Mouse (Mus musculus): ENCODE data around the gene 4921536K21Rik. TPM values are rescaled to one million over a fixed set of nuclear protein-coding genes. Genes with fewer than 3 reads are reported as not detected.

The 4921536K21Rik gene
- polyA plus RNA-seq, 1 experiment, result 0.89 TPM

DNA sequence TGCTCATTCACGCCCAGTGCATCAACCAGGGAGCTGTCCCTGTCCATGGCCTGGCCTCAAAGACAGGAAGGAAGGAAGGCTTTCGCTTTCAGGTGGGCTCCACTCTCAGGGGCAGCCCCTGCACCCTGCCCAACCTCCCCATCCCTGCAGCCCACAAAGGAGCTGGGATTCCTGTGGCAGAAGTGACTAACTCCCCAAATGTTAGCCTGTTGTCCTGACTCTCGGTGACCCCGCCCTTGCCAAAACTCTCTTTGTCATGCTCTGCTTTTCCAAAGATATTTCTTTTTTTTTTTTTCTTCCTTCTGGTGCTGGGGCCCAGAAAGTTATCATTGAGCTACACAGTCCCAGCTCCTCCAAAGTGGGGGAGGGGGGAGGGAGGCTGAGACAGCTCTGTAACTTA lies 14.3 kb upstream of the 4921536K21Rik start:
- peaks cover 88% of the 10 kb centered on the region for H3K79me2 ChIP-seq (ENCODE audit: control insufficient read depth, insufficient read depth)
- peaks cover 49% of the 10 kb centered on the region for H3K36me3 ChIP-seq (ENCODE audit: control insufficient read depth, insufficient read depth)
- peak overlapping the region; percentile 58 for H3ac ChIP-seq (ENCODE audit: control insufficient read depth, insufficient read length, low read depth)
- H3K79me3 ChIP-seq (ENCODE audit: low read depth), result peaks cover 76% of the 10 kb centered on the region
- peak overlapping the region; percentile 7 for H3K4me3 ChIP-seq (ENCODE audit: insufficient read depth, poor library complexity, severe bottlenecking)
- TF ChIP-seq MAX (IDR thresholded peaks at IDR 0.05) (no peak), CEBPB (IDR thresholded peaks at IDR 0.05; ENCODE audit: low read depth) (no peak), CTCF (IDR thresholded peaks at IDR 0.05; ENCODE audit: control insufficient read depth, insufficient read depth, insufficient read length) (no peak), MYOG (IDR thresholded peaks at IDR 0.05; ENCODE audit: control insufficient read depth, extremely low read depth, insufficient read length) (no peak), MYOD1 (IDR thresholded peaks at IDR 0.05; ENCODE audit: control insufficient read depth, insufficient read length, low read depth) (no peak), USF1 (IDR thresholded peaks at IDR 0.05; ENCODE audit: low read depth) (no peak), FOSL1 (IDR thresholded peaks at IDR 0.05; ENCODE audit: insufficient read depth, low read length, poor library complexity, severe bottlenecking) (no peak)
- H3K27me3 ChIP-seq (ENCODE audit: control insufficient read depth, insufficient read depth, insufficient read length), result no peaks in the 10 kb centered on the region

DNA sequence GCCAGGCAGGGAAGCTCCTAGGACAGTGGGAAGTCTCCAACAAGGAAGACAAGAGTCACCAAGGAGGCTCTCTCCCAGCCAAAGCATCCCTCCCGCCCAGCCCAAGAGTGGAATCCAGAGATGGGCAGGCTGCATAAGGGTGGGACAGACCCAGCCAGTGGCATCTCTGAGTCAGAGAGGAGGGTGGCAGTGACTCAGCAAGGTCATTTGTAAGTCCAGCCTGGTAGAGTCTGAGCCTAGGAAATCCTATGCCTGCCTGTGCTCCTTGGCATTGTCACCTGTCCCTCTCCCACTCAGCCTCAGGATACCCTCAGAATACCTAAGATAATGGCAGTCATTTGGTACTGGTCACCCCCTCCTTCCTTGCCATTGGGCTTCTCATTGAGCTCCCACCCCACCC lies 10.5 kb upstream of the 4921536K21Rik start:
- no peak overlapping the region for H3K4me3 ChIP-seq (ENCODE audit: insufficient read depth, poor library complexity, severe bottlenecking)
- H3ac ChIP-seq (ENCODE audit: control insufficient read depth, insufficient read length, low read depth), result no peak overlapping the region
- H3K79me3 ChIP-seq (ENCODE audit: low read depth), result peaks cover 57% of the 10 kb centered on the region
- H3K27me3 ChIP-seq (ENCODE audit: control insufficient read depth, insufficient read depth, insufficient read length), result no peaks in the 10 kb centered on the region
- TF ChIP-seq MAX (IDR thresholded peaks at IDR 0.05) (peak; percentile 36), USF1 (IDR thresholded peaks at IDR 0.05; ENCODE audit: low read depth) (no peak), FOSL1 (IDR thresholded peaks at IDR 0.05; ENCODE audit: insufficient read depth, low read length, poor library complexity, severe bottlenecking) (peak; percentile 34), MYOD1 (IDR thresholded peaks at IDR 0.05; ENCODE audit: control insufficient read depth, insufficient read length, low read depth) (peak; percentile 38), MYOG (IDR thresholded peaks at IDR 0.05; ENCODE audit: control insufficient read depth, extremely low read depth, insufficient read length) (no peak)
- H3K79me2 ChIP-seq (ENCODE audit: control insufficient read depth, insufficient read depth), result peaks cover 87% of the 10 kb centered on the region
- H3K36me3 ChIP-seq (ENCODE audit: control insufficient read depth, insufficient read depth), result peaks cover 66% of the 10 kb centered on the region

DNA sequence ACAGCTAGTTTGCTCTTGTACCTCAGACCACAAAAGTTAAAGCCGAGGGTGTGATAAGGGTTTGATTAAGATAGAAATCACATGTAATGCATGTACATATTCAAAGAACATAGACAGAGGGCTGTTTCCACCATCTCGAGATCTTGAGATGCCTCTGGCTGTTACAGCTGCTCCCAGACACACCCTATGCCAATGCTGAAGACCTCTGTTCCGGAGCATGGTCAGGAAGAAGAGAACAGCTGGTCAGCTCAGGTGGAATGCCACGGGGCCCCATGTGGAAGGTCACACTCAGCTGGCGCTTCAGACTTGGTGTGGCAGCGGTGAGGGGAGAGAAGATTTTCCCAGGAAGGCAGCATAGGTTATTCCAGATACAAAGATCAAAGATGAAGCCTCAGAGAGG lies 9.8 kb upstream of the 4921536K21Rik start:
- peaks cover 86% of the 10 kb centered on the region for H3K79me2 ChIP-seq (ENCODE audit: control insufficient read depth, insufficient read depth)
- TF ChIP-seq FOSL1 (IDR thresholded peaks at IDR 0.05; ENCODE audit: insufficient read depth, low read length, poor library complexity, severe bottlenecking) (no peak), USF1 (IDR thresholded peaks at IDR 0.05; ENCODE audit: low read depth) (no peak), CTCF (IDR thresholded peaks at IDR 0.05; ENCODE audit: control insufficient read depth, insufficient read depth, insufficient read length) (no peak), MAX (IDR thresholded peaks at IDR 0.05) (no peak), MYOG (IDR thresholded peaks at IDR 0.05; ENCODE audit: control insufficient read depth, extremely low read depth, insufficient read length) (no peak), MYOD1 (IDR thresholded peaks at IDR 0.05; ENCODE audit: control insufficient read depth, insufficient read length, low read depth) (no peak), CEBPB (IDR thresholded peaks at IDR 0.05; ENCODE audit: low read depth) (no peak)
- no peak overlapping the region for H3K4me3 ChIP-seq (ENCODE audit: insufficient read depth, poor library complexity, severe bottlenecking)
- H3K36me3 ChIP-seq (ENCODE audit: control insufficient read depth, insufficient read depth), result peaks cover 70% of the 10 kb centered on the region
- H3ac ChIP-seq (ENCODE audit: control insufficient read depth, insufficient read length, low read depth), result no peak overlapping the region
- H3K79me3 ChIP-seq (ENCODE audit: low read depth), result peaks cover 49% of the 10 kb centered on the region
- H3K27me3 ChIP-seq (ENCODE audit: control insufficient read depth, insufficient read depth, insufficient read length), result no peaks in the 10 kb centered on the region

DNA sequence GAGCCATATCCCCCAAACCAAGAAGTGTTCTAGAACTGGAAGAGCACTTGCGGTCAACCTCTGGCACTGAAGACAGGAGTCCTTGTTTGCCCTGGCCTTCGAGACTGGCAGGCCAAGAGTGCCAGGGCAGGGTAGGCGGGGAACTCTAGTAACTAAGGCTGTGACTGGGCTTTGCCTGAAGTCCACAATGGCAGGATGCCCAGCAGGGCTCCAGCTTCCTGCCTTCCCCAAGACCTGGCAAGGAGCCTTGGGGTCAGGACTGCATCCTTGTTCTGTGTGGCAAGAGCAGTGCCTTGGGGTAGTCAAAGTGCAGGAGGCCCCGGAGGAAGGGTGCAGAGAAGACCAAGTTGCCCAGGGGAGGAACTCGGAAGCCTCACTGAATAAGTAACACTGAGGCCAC lies 8.1 kb upstream of the 4921536K21Rik start:
- H3K4me3 ChIP-seq (ENCODE audit: insufficient read depth, poor library complexity, severe bottlenecking), result no peak overlapping the region
- TF ChIP-seq MYOG (IDR thresholded peaks at IDR 0.05; ENCODE audit: control insufficient read depth, extremely low read depth, insufficient read length), result no peak
- no peak for TF ChIP-seq FOSL1 (IDR thresholded peaks at IDR 0.05; ENCODE audit: insufficient read depth, low read length, poor library complexity, severe bottlenecking)
- no peak for TF ChIP-seq MYOD1 (IDR thresholded peaks at IDR 0.05; ENCODE audit: control insufficient read depth, insufficient read length, low read depth)
- no peak for TF ChIP-seq CEBPB (IDR thresholded peaks at IDR 0.05; ENCODE audit: low read depth)
- no peak for TF ChIP-seq MAX (IDR thresholded peaks at IDR 0.05)
- no peak for TF ChIP-seq CTCF (IDR thresholded peaks at IDR 0.05; ENCODE audit: control insufficient read depth, insufficient read depth, insufficient read length)
- TF ChIP-seq USF1 (IDR thresholded peaks at IDR 0.05; ENCODE audit: low read depth), result no peak
- no peaks in the 10 kb centered on the region for H3K27me3 ChIP-seq (ENCODE audit: control insufficient read depth, insufficient read depth, insufficient read length)
- H3ac ChIP-seq (ENCODE audit: control insufficient read depth, insufficient read length, low read depth), result no peak overlapping the region
- peaks cover 42% of the 10 kb centered on the region for H3K79me3 ChIP-seq (ENCODE audit: low read depth)
- H3K36me3 ChIP-seq (ENCODE audit: control insufficient read depth, insufficient read depth), result peaks cover 76% of the 10 kb centered on the region
- peaks cover 86% of the 10 kb centered on the region for H3K79me2 ChIP-seq (ENCODE audit: control insufficient read depth, insufficient read depth)

DNA sequence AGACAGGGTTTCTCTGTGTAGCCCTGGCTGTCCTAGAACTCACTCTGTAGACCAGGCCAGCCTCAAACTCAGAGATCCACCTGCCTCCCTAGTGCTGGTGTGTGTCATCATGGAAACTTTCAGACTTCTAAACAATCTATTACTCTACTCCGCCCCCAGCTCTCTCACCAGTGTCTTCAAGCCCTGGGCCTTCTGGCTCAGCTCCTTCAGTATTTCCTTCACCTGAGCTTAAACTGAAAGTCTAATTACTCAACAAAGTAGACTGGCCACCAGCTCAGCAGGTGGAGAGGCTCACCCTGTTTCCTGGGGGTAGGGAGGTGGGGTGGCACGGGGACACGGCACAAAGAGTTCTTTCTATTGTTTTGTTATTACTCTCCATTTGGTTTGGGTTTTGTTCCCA lies 7.6 kb upstream of the 4921536K21Rik start:
- no peak for TF ChIP-seq FOSL1 (IDR thresholded peaks at IDR 0.05; ENCODE audit: insufficient read depth, low read length, poor library complexity, severe bottlenecking)
- TF ChIP-seq MAX (IDR thresholded peaks at IDR 0.05), result no peak
- no peak for TF ChIP-seq CEBPB (IDR thresholded peaks at IDR 0.05; ENCODE audit: low read depth)
- no peak for TF ChIP-seq CTCF (IDR thresholded peaks at IDR 0.05; ENCODE audit: control insufficient read depth, insufficient read depth, insufficient read length)
- TF ChIP-seq MYOG (IDR thresholded peaks at IDR 0.05; ENCODE audit: control insufficient read depth, extremely low read depth, insufficient read length), result no peak
- no peak for TF ChIP-seq MYOD1 (IDR thresholded peaks at IDR 0.05; ENCODE audit: control insufficient read depth, insufficient read length, low read depth)
- TF ChIP-seq USF1 (IDR thresholded peaks at IDR 0.05; ENCODE audit: low read depth), result no peak
- Histone ChIP-seq H3K79me3 (ENCODE audit: low read depth) (peaks cover 41% of the 10 kb centered on the region), H3K36me3 (ENCODE audit: control insufficient read depth, insufficient read depth) (peaks cover 76% of the 10 kb centered on the region), H3K27me3 (ENCODE audit: control insufficient read depth, insufficient read depth, insufficient read length) (no peaks in the 10 kb centered on the region), H3ac (ENCODE audit: control insufficient read depth, insufficient read length, low read depth) (no peak overlapping the region), H3K4me3 (ENCODE audit: insufficient read depth, poor library complexity, severe bottlenecking) (no peak overlapping the region), H3K79me2 (ENCODE audit: control insufficient read depth, insufficient read depth) (peaks cover 86% of the 10 kb centered on the region)

DNA sequence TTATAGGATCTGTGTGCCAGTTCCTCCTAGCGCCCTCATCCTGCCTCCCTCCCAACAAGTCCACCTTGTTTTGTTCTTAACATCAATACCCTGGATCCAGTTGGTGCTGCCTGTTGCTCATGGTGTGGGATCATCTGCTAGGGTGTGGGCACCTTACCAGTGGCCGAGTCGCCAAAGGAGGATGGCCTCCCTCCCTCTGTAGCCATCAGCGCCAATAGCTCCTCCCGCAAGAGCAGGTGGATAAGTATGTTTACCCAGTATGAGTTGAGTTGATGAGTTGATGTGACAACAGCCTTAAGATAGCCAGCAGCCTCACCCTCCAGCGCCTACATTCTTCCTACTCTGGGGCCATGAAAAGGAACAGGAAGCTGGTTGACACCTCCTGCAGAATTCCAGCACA lies 5.4 kb upstream of the 4921536K21Rik start:
- Histone ChIP-seq H3K27me3 (ENCODE audit: control insufficient read depth, insufficient read depth, insufficient read length) (no peaks in the 10 kb centered on the region), H3K79me3 (ENCODE audit: low read depth) (peaks cover 39% of the 10 kb centered on the region), H3K4me3 (ENCODE audit: insufficient read depth, poor library complexity, severe bottlenecking) (no peak overlapping the region), H3ac (ENCODE audit: control insufficient read depth, insufficient read length, low read depth) (no peak overlapping the region), H3K36me3 (ENCODE audit: control insufficient read depth, insufficient read depth) (peaks cover 70% of the 10 kb centered on the region), H3K79me2 (ENCODE audit: control insufficient read depth, insufficient read depth) (peaks cover 91% of the 10 kb centered on the region)
- no peak for TF ChIP-seq MYOD1 (IDR thresholded peaks at IDR 0.05; ENCODE audit: control insufficient read depth, insufficient read length, low read depth)
- no peak for TF ChIP-seq CEBPB (IDR thresholded peaks at IDR 0.05; ENCODE audit: low read depth)
- TF ChIP-seq MYOG (IDR thresholded peaks at IDR 0.05; ENCODE audit: control insufficient read depth, extremely low read depth, insufficient read length), result no peak
- TF ChIP-seq MAX (IDR thresholded peaks at IDR 0.05), result no peak
- TF ChIP-seq FOSL1 (IDR thresholded peaks at IDR 0.05; ENCODE audit: insufficient read depth, low read length, poor library complexity, severe bottlenecking), result no peak
- no peak for TF ChIP-seq USF1 (IDR thresholded peaks at IDR 0.05; ENCODE audit: low read depth)
- no peak for TF ChIP-seq CTCF (IDR thresholded peaks at IDR 0.05; ENCODE audit: control insufficient read depth, insufficient read depth, insufficient read length)

Measured in C2C12 (cell line).